13 mouse cellular contexts compared by ENCODE assay signal in the genomic region with DNA sequence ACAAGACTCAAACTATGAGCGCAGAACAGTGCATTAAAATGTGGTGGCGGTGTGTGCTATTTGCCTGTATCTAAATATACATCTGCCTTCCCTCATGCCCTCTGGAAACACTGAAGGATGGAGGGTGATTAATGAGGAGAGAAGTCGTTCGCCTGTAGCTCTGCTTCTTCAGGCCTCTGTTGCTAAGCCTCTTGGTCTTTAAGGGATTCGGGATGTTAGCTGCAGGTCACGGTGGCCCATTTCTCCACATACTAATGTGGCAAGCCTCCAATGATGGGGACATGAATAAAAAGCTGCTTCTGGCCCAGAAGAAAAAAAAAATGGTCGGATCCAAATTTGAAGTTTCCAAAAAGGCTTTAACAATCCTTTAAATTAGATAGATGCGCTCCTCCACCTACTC.
DNase-seq lines count a peak whose midpoint lies in the region; ATAC-seq lines count a peak whose summit lies in the region.
"Had no signal": no experiment of that assay in that cellular context is flagged by ENCODE, and none has a peak within 500 bp of the region (broad histone marks: within the 10 kb centered on the region; RNA-seq: fewer than 3 reads in every experiment).

No protein-coding gene starts in this region.

- peak; percentile 18 for DNase-seq in embryo, embryonic 10 days (ENCODE audit: low spot score)
- DNase-seq in embryo, embryonic 11 days = no peak
- DNase-seq in lung, postnatal 14 days = no peak
- DNase-seq: kidney, postnatal 10 days; retina, postnatal 1 day; thymus, postnatal 4 days had no signal

- H3K27me3 ChIP-seq in lung, embryonic 15.5 days = no peaks in the 10 kb centered on the region
- H3K27me3 ChIP-seq in forebrain, embryonic 16.5 days (replicated peaks; ENCODE audit: control insufficient read depth, insufficient read depth, low read length) = no peaks in the 10 kb centered on the region
- H3K27me3 ChIP-seq in midbrain, embryonic 16.5 days (ENCODE audit: control insufficient read depth, insufficient read depth, low read depth, low read length) = no peaks in the 10 kb centered on the region
- H3K27me3 ChIP-seq: hindbrain, embryonic 15.5 days had no signal

- no peak overlapping the region for H3K9ac ChIP-seq in lung, embryonic 15.5 days
- no peak overlapping the region for H3K9ac ChIP-seq in forebrain, embryonic 16.5 days (replicated peaks; ENCODE audit: low read depth, low read length)
- no peak overlapping the region for H3K9ac ChIP-seq in midbrain, embryonic 16.5 days (ENCODE audit: low read depth, low read length)
- H3K9ac ChIP-seq: hindbrain, embryonic 15.5 days had no signal

- no peak for ATAC-seq in lung, embryonic 15.5 days (ENCODE audit: borderline replicate concordance, extremely low read depth, low FRiP score, low TSS enrichment)
- no peak for ATAC-seq in forebrain, embryonic 16.5 days
- no peak for ATAC-seq in midbrain, embryonic 16.5 days
- ATAC-seq in activated CD4-positive, CD25-positive, alpha-beta regulatory T cell, adult 4 months = no peak
- ATAC-seq in CD4-positive, CD25-positive, alpha-beta regulatory T cell, adult 4 months = no peak

- H3K4me2 ChIP-seq in lung, embryonic 15.5 days = peak overlapping the region; percentile 22; the same call in 1 of the 2 replicates
- peak overlapping the region; percentile 40 for H3K4me2 ChIP-seq in forebrain, embryonic 16.5 days (ENCODE audit: low read length)
- H3K4me2 ChIP-seq in midbrain, embryonic 16.5 days (ENCODE audit: low read length) = no peak overlapping the region
- H3K4me2 ChIP-seq: hindbrain, embryonic 15.5 days had no signal

- H3K9me3 ChIP-seq in lung, embryonic 15.5 days = no peaks in the 10 kb centered on the region
- H3K9me3 ChIP-seq in forebrain, embryonic 16.5 days (ENCODE audit: control insufficient read depth, low read length) = no peaks in the 10 kb centered on the region
- no peaks in the 10 kb centered on the region for H3K9me3 ChIP-seq in midbrain, embryonic 16.5 days (replicated peaks; ENCODE audit: control insufficient read depth, low read length, poor library complexity, severe bottlenecking)
- H3K9me3 ChIP-seq: hindbrain, embryonic 15.5 days had no signal

- H3K4me3 ChIP-seq in lung, embryonic 15.5 days = no peak overlapping the region
- no peak overlapping the region for H3K4me3 ChIP-seq in forebrain, embryonic 16.5 days (replicated peaks; ENCODE audit: low read length)
- no peak overlapping the region for H3K4me3 ChIP-seq in midbrain, embryonic 16.5 days (ENCODE audit: low read depth, low read length)
- H3K4me3 ChIP-seq: hindbrain, embryonic 15.5 days; myocyte had no signal

- peaks cover 16% of the 10 kb centered on the region for H3K4me1 ChIP-seq in lung, embryonic 15.5 days
- peaks cover 14% of the 10 kb centered on the region for H3K4me1 ChIP-seq in forebrain, embryonic 16.5 days (replicated peaks; ENCODE audit: control insufficient read depth, insufficient read depth, low read length)
- H3K4me1 ChIP-seq in midbrain, embryonic 16.5 days (ENCODE audit: control insufficient read depth, insufficient read depth, low read length) = peaks cover 10% of the 10 kb centered on the region

- no peaks in the 10 kb centered on the region for H3K36me3 ChIP-seq in lung, embryonic 15.5 days
- H3K36me3 ChIP-seq in forebrain, embryonic 16.5 days (ENCODE audit: control insufficient read depth, insufficient read depth) = no peaks in the 10 kb centered on the region
- no peaks in the 10 kb centered on the region for H3K36me3 ChIP-seq in midbrain, embryonic 16.5 days (ENCODE audit: control insufficient read depth, insufficient read depth, low read length)
- H3K36me3 ChIP-seq: hindbrain, embryonic 15.5 days had no signal

- 30% methylated on average over 8 of the region's 8 CpGs for WGBS in lung, embryonic 15.5 days
- WGBS in forebrain, embryonic 16.5 days = 39% methylated on average over 8 of the region's 8 CpGs
- WGBS in midbrain, embryonic 16.5 days = 58% methylated on average over 8 of the region's 8 CpGs

- H3K27ac ChIP-seq in lung, embryonic 15.5 days = no peak overlapping the region
- H3K27ac ChIP-seq in forebrain, embryonic 16.5 days (ENCODE audit: low read length) = peak overlapping the region; percentile 1
- H3K27ac ChIP-seq in midbrain, embryonic 16.5 days (ENCODE audit: low read length) = 0 out of 2 replicates have a peak overlapping the region, but pooled peaks have one; percentile 33
